Comparison of ENCODE assay signal across 1 mouse cellular context in the genomic region with DNA sequence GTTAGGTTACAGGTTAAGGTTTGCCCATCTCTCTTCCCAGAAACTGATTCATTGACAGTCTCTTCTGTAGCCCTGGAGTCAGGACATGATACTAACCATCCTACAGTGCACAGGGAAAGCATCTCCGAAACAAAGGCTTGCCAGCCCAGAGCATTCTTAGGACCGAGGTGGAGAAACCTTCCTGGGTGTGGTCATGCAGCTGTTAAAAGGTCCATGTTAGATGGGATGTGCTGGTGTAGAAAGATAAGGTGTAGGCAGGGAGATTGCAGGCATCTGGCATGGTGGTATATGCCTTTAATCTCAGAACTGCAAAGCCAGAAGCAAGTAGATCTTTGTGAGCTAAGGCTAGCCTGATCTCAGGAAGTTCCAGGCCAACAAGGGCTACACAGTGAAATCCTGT.
TF ChIP-seq lines count a peak whose summit lies in the region.

No protein-coding gene starts in this region.

TF ChIP-seq in MEL, 35 proteins besides CTCF, POLR2A, EP300 and RAD21 (continued from another document):
- TF ChIP-seq ZMIZ1 (IDR thresholded peaks at IDR 0.05; ENCODE audit: low read depth, low read length) (no peak), CHD2 (IDR thresholded peaks at IDR 0.05; ENCODE audit: low read length) (no peak), KAT2A (conservative IDR thresholded peaks at IDR 0.05; ENCODE audit: low read depth, low read length) (no peak), ZNF384 (IDR thresholded peaks at IDR 0.05; ENCODE audit: low read depth, low read length) (no peak)
